Mouse (Mus musculus) lung, embryonic 14.5 days (tissue): ENCODE data around the gene P2rx5. TPM values are rescaled to one million over a fixed set of nuclear protein-coding genes. Genes with fewer than 3 reads are reported as not detected.

ENCODE experiments used
- ATAC-seq: fragments of 200-750 bp; cut with Nextera tagmentation; 2 replicates; pipeline ENCODE4 v1.8.0; 2017; ENCODE audit warnings: mild to moderate bottlenecking, moderate TSS enrichment, moderate library complexity; ENCODE audit not compliant: insufficient read depth
- DNase-seq: peaks from one replicate; pipeline ENCODE4 v3.0.0-alpha.2; 2015
- H3K27ac ChIP-seq: fragments of 300-500 bp; sonication (generic); 2 replicates; pipeline ENCODE4 v1.5.1; 2014; ENCODE audit warnings: low read depth, mild to moderate bottlenecking, moderate library complexity
- H3K27me3 ChIP-seq: fragments of 300-500 bp; sonication (generic); 2 replicates; pipeline ENCODE4 v1.6.1; 2014; ENCODE audit warnings: low read length, control low read depth; ENCODE audit not compliant: insufficient read depth
- H3K36me3 ChIP-seq: fragments of 300-500 bp; sonication (generic); 2 replicates; pipeline ENCODE4 v1.6.1; 2014; ENCODE audit warnings: control low read depth; ENCODE audit not compliant: insufficient read depth
- H3K4me1 ChIP-seq: fragments of 300-500 bp; sonication (generic); 2 replicates; pipeline ENCODE4 v1.6.1; 2014; ENCODE audit warnings: antibody characterized with exemption, control low read depth; ENCODE audit not compliant: insufficient read depth
- H3K4me2 ChIP-seq: fragments of 300-500 bp; sonication (generic); 2 replicates; pipeline ENCODE4 v1.6.1; 2014; ENCODE audit warnings: mild to moderate bottlenecking
- H3K4me3 ChIP-seq: fragments of 300-500 bp; sonication (generic); 2 replicates; pipeline ENCODE4 v1.5.1; 2014; ENCODE audit warnings: low read depth, low read length
- H3K9ac ChIP-seq: fragments of 300-500 bp; sonication (generic); 2 replicates; pipeline ENCODE4 v1.6.1; 2014
- H3K9me3 ChIP-seq: fragments of 300-500 bp; sonication (generic); 2 replicates; pipeline ENCODE4 v1.6.1; 2016; ENCODE audit warnings: low read depth, low read length, control low read depth
- CTCF ChIP-seq: IDR thresholded peaks from 2 replicates; pipeline ENCODE4 v1.5.1; 2016; ENCODE audit warnings: antibody characterized with exemption, low read depth
- WGBS: fragments of 180-500 bp; shearing (Covaris S2); extraction: QIAGEN DNeasy Blood & Tissue Kit; methylation state at CpG from one replicate; pipeline ENCODE4 v1.1.7; 2014; 5-methylcytosine and 5-hydroxymethylcytosine counted together
- polyA plus RNA-seq: library from polyadenylated mRNA; unstranded; fragments of >200 nt; fragmentation: Nextera tagmentation; extraction: Ambion mirVana; gene quantifications from 2 replicates; pipeline ENCODE4 v1.2.1, GENCODE M21; 2014

Gene P2rx5
- 0.15 and 0.21 TPM in 2 replicates for polyA plus RNA-seq

GRCm38 (mm10) chr11:73159957-73160810 lies at the start of gene P2rx5:
Gene P2rx5 (plus strand): TSS chr11:73160421.
- peak within 1 kb of the TSS; percentile 39 for H3K9ac ChIP-seq
- peaks cover 6% of the 10 kb centered on the region for H3K4me1 ChIP-seq
- H3K4me3 ChIP-seq, result peak within 1 kb of the TSS; percentile 38
- no peak within 1 kb of the TSS for H3K27ac ChIP-seq
- WGBS, result 2% methylated on average over 49 of the region's 49 CpGs
- DNase-seq, result peak; percentile 71
- no peak for TF ChIP-seq CTCF
- peak; percentile 81 for ATAC-seq
- H3K36me3 ChIP-seq, result no peaks in the 10 kb centered on the region
- peak within 1 kb of the TSS; percentile 81 for H3K4me2 ChIP-seq
- H3K27me3 ChIP-seq, result peaks cover 24% of the 10 kb centered on the region
- no peaks in the 10 kb centered on the region for H3K9me3 ChIP-seq

- DNase-seq, result no peak
- no peak for TF ChIP-seq CTCF
- Histone ChIP-seq H3K36me3 (no peaks in the 10 kb centered on the region), H3K4me2 (no peak overlapping the region), H3K27ac (no peak overlapping the region), H3K9ac (no peak overlapping the region), H3K27me3 (no peaks in the 10 kb centered on the region), H3K9me3 (no peaks in the 10 kb centered on the region), H3K4me1 (no peaks in the 10 kb centered on the region), H3K4me3 (no peak overlapping the region)
- no peak for ATAC-seq
- WGBS, result 60% methylated on average over 6 of the region's 6 CpGs
Measured at GRCm38 (mm10) chr11:73111414-73111813, 48.8 kb upstream of the P2rx5 start.

- H3K9me3 ChIP-seq, result no peaks in the 10 kb centered on the region
- no peak overlapping the region for H3K4me2 ChIP-seq
- H3K27me3 ChIP-seq, result no peaks in the 10 kb centered on the region
- no peak overlapping the region for H3K4me3 ChIP-seq
- 88% methylated on average over 6 of the region's 6 CpGs for WGBS
- H3K4me1 ChIP-seq, result no peaks in the 10 kb centered on the region
- no peak overlapping the region for H3K9ac ChIP-seq
- no peak for DNase-seq
- no peak for TF ChIP-seq CTCF
- ATAC-seq, result no peak
- H3K27ac ChIP-seq, result no peak overlapping the region
- peaks cover 6% of the 10 kb centered on the region; the same call in 1 of the 2 replicates for H3K36me3 ChIP-seq
Measured at GRCm38 (mm10) chr11:73126495-73126894, 33.7 kb upstream of the P2rx5 start.

DNA sequence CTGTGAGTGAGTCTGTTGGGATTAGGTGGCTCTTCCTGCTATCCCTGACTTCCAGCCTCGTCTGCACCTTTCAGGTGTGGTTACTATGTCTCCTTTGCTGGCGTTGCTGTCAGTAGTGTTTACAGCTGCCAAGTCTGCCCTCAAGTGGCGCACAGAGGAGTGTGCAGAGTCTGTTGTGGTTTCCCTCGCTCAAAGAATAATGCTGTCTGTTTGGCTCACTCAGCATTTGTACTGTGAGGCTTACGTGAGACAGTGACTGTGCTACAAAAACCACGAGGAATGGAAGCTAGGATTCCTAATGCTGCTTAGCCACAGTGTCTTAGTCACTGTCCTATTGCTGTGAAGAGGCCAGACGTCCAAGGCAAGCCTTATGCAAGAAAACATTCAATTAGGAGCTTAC lies 29.2 kb upstream of the P2rx5 start:
- 74% methylated on average over 7 of the region's 7 CpGs for WGBS
- no peaks in the 10 kb centered on the region for H3K27me3 ChIP-seq
- no peaks in the 10 kb centered on the region for H3K9me3 ChIP-seq
- no peak for TF ChIP-seq CTCF
- H3K9ac ChIP-seq, result no peak overlapping the region
- DNase-seq, result no peak
- H3K27ac ChIP-seq, result no peak overlapping the region
- no peak for ATAC-seq
- no peak overlapping the region for H3K4me2 ChIP-seq
- H3K4me3 ChIP-seq, result no peak overlapping the region
- 0 out of 2 replicates have a peak, but pooled peaks cover 7% of the 10 kb centered on the region for H3K4me1 ChIP-seq
- H3K36me3 ChIP-seq, result peaks cover 30% of the 10 kb centered on the region

DNA sequence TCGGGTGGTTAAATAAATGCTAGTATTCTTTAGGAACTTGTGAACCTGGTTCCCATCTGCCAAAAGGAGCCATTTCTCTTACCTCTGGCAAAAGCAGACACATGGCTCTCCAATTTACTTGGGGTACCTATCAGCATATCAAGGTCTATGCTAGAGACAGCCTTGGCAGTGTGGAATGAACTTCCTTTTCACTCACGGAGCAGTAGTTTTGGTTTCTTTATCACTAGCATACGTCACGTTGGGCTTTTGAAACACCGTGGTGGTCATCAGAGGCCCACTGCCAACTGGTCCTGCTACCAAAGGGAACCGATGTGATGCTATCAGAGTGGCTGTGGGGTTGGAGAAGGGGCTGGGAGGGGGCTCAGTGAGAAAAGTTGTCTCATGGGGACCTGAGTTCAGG lies 27.2 kb upstream of the P2rx5 start:
- no peak for ATAC-seq
- H3K9ac ChIP-seq, result no peak overlapping the region
- WGBS, result 90% methylated on average over 6 of the region's 6 CpGs

GRCm38 (mm10) chr11:73134222-73134621 lies 26.0 kb upstream of the P2rx5 start:
- WGBS, result 82% methylated on average over 5 of the region's 5 CpGs
- no peak overlapping the region for H3K9ac ChIP-seq

More for the DNA sequence above, 27.2 kb upstream of the P2rx5 start:
- no peak for TF ChIP-seq CTCF
- no peak overlapping the region for H3K4me3 ChIP-seq
- H3K9me3 ChIP-seq, result no peaks in the 10 kb centered on the region
- no peaks in the 10 kb centered on the region for H3K27me3 ChIP-seq
- H3K27ac ChIP-seq, result no peak overlapping the region
- no peak for DNase-seq
- H3K4me2 ChIP-seq, result no peak overlapping the region
- H3K36me3 ChIP-seq, result peaks cover 30% of the 10 kb centered on the region
- H3K4me1 ChIP-seq, result peaks cover 15% of the 10 kb centered on the region; the same call in 1 of the 2 replicates

GRCm38 (mm10) chr11:73136587-73136986 lies 23.6 kb upstream of the P2rx5 start:
- Histone ChIP-seq H3K9ac (peak overlapping the region; percentile 77), H3K27ac (no peak overlapping the region), H3K4me3 (peak overlapping the region; percentile 94), H3K4me1 (peaks cover 15% of the 10 kb centered on the region; the same call in 1 of the 2 replicates), H3K9me3 (no peaks in the 10 kb centered on the region), H3K27me3 (no peaks in the 10 kb centered on the region), H3K4me2 (peak overlapping the region; percentile 74), H3K36me3 (peaks cover 23% of the 10 kb centered on the region)
- DNase-seq, result no peak
- WGBS, result 65% methylated on average over 6 of the region's 6 CpGs
- no peak for ATAC-seq
- TF ChIP-seq CTCF, result no peak

More at GRCm38 (mm10) chr11:73134222-73134621, 26.0 kb upstream of the P2rx5 start:
- H3K36me3 ChIP-seq, result peaks cover 30% of the 10 kb centered on the region
- H3K4me3 ChIP-seq, result no peak overlapping the region
- DNase-seq (no peak), ATAC-seq (no peak)
- H3K4me1 ChIP-seq, result peaks cover 15% of the 10 kb centered on the region; the same call in 1 of the 2 replicates
- peak overlapping the region; percentile 74 for H3K4me2 ChIP-seq
- no peaks in the 10 kb centered on the region for H3K27me3 ChIP-seq
- H3K27ac ChIP-seq, result no peak overlapping the region
- no peaks in the 10 kb centered on the region for H3K9me3 ChIP-seq
- TF ChIP-seq CTCF, result no peak
